Mouse (Mus musculus): ENCODE data around the gene Calhm1.

DNA sequence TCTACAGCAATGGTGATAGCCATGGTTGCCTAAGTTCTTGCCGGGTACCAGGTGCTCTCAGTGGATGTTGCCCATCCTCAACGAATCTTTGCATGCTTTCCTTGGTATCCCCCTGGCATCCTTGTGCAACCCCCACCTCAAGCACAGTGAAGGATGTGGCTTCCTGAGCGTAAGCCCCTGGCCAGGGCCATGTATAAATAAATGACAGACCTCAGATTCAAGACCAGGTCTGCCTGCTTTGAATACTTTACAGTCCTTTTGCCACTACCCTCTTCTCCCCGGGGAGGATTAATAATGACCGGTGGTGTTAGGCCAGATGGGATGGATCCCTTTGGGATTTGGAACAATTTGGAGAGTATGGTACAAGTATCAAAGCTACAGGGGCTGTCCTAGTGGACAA is 7.9 kb downstream of the Calhm1 start:
- TF ChIP-seq POLR2A (IDR thresholded peaks at IDR 0.05; ENCODE audit: extremely low read depth, insufficient read depth, low read length) (no peak), CTCF (IDR thresholded peaks at IDR 0.05; ENCODE audit: extremely low read depth, insufficient read depth, low read length) (no peak)

All from cortical plate, adult 2 months (tissue).